Mouse (Mus musculus): ENCODE measurements at regions not wholly inside any gene's neighbourhood (a gene's known extent, or its start where the extent isn't known, plus 50 kb on each side); places are given as distances from the start of the nearest gene placed in this dataset.
A peak's percentile ranks its signal among the peaks of the same experiment; 100 is the strongest.

DNA sequence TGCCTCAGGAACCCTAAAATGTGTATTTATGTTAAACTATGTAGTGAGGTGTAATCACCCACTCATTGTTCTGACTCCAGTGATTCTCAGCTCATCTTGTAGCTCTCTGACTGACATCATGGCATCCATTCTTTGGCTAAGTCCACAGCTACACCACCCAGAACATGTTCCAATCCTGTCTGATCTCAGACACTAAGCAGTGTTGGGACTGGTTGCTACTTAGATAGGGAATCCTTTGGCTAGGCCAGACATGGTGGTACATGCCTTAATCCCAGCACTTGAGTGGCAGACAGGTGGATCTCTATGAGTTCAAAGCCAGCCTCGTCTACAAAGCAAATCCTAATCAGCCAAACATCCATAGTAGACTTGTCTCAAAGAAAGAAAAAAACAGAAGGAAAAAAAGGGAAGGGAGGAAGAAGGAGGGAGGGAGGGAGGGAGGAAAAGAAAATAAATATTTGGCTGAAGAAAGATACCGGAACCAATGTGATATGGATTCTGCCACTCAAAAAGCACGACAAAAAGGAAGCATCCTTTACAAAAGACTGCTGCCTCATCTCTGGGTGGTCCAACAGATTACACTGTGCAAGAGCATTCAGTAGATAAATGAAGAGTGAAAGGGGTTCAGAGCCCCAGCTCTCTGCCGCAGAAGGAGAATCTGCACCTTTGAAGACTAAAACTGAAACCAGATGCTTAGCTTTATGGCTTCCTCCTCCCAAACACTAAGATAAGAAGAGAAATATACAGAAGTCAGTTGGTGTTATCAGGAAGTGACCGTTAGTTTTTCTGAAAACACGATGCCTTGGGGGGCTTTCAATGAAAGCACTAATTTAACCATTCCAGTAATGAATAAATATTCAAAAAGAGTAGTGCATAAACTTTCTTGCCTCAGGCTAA lies 51.5 kb upstream of the Med13 start:
- Histone ChIP-seq H3K9ac (no peak overlapping the region), H3K36me3 (no peaks in the 10 kb centered on the region), H3K4me2 (replicated peaks) (no peak overlapping the region), H3K9me3 (replicated peaks) (no peaks in the 10 kb centered on the region), H3K27ac (replicated peaks) (no peak overlapping the region), H3K4me3 (replicated peaks) (no peak overlapping the region), H3K27me3 (no peaks in the 10 kb centered on the region), H3K4me1 (peaks cover 12% of the 10 kb centered on the region; the same call in 1 of the 2 replicates)
- WGBS, result 40% methylated on average over 6 of the region's 6 CpGs
- no peak for ATAC-seq (ENCODE audit: insufficient number of reproducible peaks, low FRiP score, low TSS enrichment, low read depth)

DNA sequence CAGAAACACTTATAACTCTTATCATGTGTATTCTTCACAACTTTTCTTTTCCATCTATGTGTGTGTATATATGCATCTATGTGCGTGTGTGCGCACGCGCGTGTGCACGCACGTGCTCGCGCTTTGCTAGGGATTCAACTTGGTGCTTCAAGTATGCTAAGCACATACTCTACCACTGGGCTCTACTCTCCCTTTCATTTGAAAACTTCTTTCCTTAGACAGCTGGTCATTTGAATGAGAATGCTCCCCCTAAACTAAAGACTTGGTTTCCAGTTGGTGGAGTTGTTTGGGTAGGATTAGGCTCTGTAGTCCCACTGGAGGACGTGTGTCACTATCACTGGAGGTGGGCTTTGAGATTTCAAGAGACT lies 52.2 kb upstream of the Med13 start:
- no peak overlapping the region for H3K9ac ChIP-seq
- no peak overlapping the region for H3K27ac ChIP-seq (replicated peaks)
- H3K4me1 ChIP-seq, result peaks cover 9% of the 10 kb centered on the region; the same call in 1 of the 2 replicates
- H3K9me3 ChIP-seq (replicated peaks), result no peaks in the 10 kb centered on the region
- no peaks in the 10 kb centered on the region for H3K27me3 ChIP-seq
- no peak for ATAC-seq (ENCODE audit: insufficient number of reproducible peaks, low FRiP score, low TSS enrichment, low read depth)
- H3K4me3 ChIP-seq (replicated peaks), result no peak overlapping the region
- no peaks in the 10 kb centered on the region for H3K36me3 ChIP-seq
- H3K4me2 ChIP-seq (replicated peaks), result no peak overlapping the region
- 89% methylated on average over 10 of the region's 10 CpGs for WGBS

DNA sequence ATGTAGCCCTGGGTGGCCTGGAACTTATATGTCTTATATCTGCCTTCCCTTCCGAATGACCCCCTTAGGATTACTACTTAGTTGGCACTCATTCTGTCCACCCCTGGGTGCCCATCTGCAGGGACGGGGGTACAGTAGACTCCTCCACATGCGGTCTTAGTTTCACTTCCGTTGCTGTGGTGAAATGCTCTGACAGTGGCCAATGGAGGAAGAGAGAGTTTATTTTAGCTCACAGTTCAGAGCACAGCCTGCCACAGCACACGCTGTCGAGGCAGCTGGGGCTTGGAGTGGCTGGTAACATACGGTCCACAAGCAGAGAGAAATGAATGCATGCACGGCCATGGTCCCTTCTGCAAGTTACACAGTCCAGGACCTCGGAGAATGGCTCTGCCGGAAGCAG lies 53.1 kb upstream of the Med13 start:
- WGBS, result 76% methylated on average over 10 of the region's 10 CpGs
- no peak overlapping the region for H3K27ac ChIP-seq (replicated peaks)
- H3K4me3 ChIP-seq (replicated peaks), result no peak overlapping the region
- H3K9me3 ChIP-seq (replicated peaks), result no peaks in the 10 kb centered on the region
- no peaks in the 10 kb centered on the region for H3K36me3 ChIP-seq
- ATAC-seq (ENCODE audit: insufficient number of reproducible peaks, low FRiP score, low TSS enrichment, low read depth), result no peak
- H3K27me3 ChIP-seq, result no peaks in the 10 kb centered on the region
- peaks cover 8% of the 10 kb centered on the region; the same call in 1 of the 2 replicates for H3K4me1 ChIP-seq
- no peak overlapping the region for H3K4me2 ChIP-seq (replicated peaks)
- H3K9ac ChIP-seq, result no peak overlapping the region

DNA sequence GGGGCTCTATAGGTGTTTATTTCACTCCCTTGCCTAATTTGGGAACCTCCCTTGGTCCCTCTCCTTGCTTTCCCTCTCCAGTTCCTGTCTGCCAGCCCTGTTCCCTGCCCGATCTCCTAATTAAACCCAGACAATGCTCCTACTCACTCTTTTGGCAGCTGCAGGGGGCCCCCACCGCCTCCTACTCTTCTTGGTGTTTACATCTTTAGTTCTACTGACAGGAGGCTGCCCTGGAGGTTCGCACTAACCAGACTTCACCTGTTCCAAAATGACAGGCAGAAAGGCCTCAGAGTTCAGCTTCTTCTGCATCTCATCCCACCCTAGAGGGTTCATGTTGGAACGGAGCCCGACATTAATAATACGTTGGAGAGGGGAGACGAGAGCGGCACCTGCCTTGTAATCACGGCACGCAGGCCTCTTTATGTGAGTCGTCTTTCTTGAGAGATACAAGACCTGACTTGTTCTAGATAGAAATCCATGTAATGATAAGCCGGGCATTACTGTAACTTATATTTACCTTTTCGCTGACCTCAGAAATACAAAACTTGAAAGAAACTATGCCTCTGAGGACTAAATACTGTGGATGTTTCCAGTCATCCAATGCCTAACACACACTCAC lies 55.5 kb upstream of the Med13 start:
- Histone ChIP-seq H3K9ac (no peak overlapping the region), H3K27me3 (no peaks in the 10 kb centered on the region), H3K9me3 (replicated peaks) (no peaks in the 10 kb centered on the region), H3K27ac (replicated peaks) (no peak overlapping the region), H3K4me2 (replicated peaks) (peak overlapping the region; percentile 23; the same call in 1 of the 2 replicates), H3K4me3 (replicated peaks) (no peak overlapping the region), H3K36me3 (no peaks in the 10 kb centered on the region), H3K4me1 (peaks cover 8% of the 10 kb centered on the region; the same call in 1 of the 2 replicates)
- peak; percentile 69 for ATAC-seq (ENCODE audit: insufficient number of reproducible peaks, low FRiP score, low TSS enrichment, low read depth)
- WGBS, result 26% methylated on average over 13 of the region's 13 CpGs

DNA sequence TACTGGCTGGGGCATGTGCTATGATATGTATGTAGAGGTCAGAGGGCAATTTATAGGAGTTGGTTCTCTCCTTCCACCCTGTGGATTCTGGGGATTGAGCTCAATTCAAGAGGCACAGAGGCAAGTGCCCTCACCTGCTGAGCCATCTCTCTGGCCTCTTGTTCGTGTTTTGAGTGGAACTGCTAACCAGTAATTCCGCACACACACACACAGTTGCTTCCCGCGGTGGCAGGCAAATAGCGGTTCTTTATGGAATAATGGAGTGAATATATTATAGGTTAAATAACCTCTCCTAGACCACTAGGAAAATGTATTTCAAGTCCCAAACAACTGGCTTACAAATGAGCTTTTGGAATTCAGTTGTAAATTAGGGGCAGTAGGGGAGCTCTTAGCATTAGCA lies 59.1 kb upstream of the Med13 start:
- Histone ChIP-seq H3K27me3 (no peaks in the 10 kb centered on the region), H3K9ac (no peak overlapping the region), H3K4me1 (peaks cover 8% of the 10 kb centered on the region; the same call in 1 of the 2 replicates), H3K36me3 (no peaks in the 10 kb centered on the region), H3K4me2 (replicated peaks) (no peak overlapping the region), H3K4me3 (replicated peaks) (no peak overlapping the region), H3K9me3 (replicated peaks) (no peaks in the 10 kb centered on the region), H3K27ac (replicated peaks) (no peak overlapping the region)
- no peak for ATAC-seq (ENCODE audit: insufficient number of reproducible peaks, low FRiP score, low TSS enrichment, low read depth)
- WGBS, result 68% methylated on average over 5 of the region's 5 CpGs

DNA sequence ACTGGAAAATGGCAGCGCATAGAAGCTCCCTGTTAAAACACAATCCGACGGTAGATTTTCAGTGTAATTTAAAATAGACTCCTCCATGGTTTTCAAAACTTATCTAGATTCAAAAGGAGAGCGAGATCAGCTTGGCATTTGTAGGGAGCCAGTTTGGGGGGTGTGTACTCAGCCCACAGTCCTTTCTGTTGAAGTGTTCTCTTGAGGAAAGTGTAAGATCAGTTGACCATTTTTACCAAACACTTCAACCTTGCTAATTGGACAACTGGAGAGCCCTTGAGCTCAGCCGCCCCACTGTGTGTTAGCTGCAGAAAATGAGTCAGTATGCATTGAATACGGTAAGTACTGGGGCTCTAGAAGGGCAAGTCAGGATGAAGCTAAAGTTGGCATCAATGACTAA lies 59.8 kb upstream of the Med13 start:
- H3K4me3 ChIP-seq (replicated peaks), result no peak overlapping the region
- no peaks in the 10 kb centered on the region for H3K27me3 ChIP-seq
- H3K4me1 ChIP-seq, result peaks cover 8% of the 10 kb centered on the region; the same call in 1 of the 2 replicates
- ATAC-seq (ENCODE audit: insufficient number of reproducible peaks, low FRiP score, low TSS enrichment, low read depth), result no peak
- no peaks in the 10 kb centered on the region for H3K36me3 ChIP-seq
- H3K9ac ChIP-seq, result no peak overlapping the region
- H3K4me2 ChIP-seq (replicated peaks), result no peak overlapping the region
- WGBS, result 73% methylated on average over 6 of the region's 6 CpGs
- no peaks in the 10 kb centered on the region for H3K9me3 ChIP-seq (replicated peaks)
- H3K27ac ChIP-seq (replicated peaks), result no peak overlapping the region

DNA sequence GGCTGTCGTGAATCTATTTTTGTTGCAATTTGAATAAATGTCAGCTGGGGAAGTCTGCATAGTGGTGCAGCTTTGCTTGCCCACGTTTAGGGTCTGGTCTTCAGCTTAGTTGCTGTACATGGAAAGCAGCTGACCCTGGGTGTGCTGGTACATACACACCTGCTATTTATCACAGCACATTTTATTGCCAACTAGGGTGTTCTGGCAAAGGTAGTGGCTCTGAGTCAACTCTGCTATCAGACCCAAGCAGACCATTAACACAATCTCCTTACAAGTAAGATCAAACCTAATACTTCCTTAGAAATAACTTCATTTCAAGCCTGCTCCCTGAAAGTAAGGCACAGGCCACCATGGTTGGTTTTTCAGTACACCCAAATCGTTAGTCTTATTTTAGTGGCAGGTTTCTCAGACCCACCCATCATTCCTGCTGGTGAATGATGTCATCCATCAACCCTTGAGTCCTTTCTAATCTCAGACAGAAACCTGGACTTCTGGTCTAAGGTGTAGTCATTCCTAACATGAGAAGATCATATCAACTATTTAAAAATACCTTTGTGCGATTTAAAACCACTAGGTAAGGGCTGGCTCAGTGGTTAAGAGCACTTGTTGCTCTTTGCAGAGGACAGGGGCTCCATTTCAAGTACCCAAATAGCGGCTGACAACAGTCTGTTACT lies 62.5 kb upstream of the Med13 start:
- H3K27me3 ChIP-seq, result no peaks in the 10 kb centered on the region
- ATAC-seq (ENCODE audit: insufficient number of reproducible peaks, low FRiP score, low TSS enrichment, low read depth), result no peak
- H3K4me1 ChIP-seq, result no peaks in the 10 kb centered on the region
- no peaks in the 10 kb centered on the region for H3K36me3 ChIP-seq
- no peak overlapping the region for H3K4me2 ChIP-seq (replicated peaks)
- H3K9me3 ChIP-seq (replicated peaks), result no peaks in the 10 kb centered on the region
- H3K27ac ChIP-seq (replicated peaks), result no peak overlapping the region
- WGBS, result 67% methylated on average over 5 of the region's 5 CpGs
- no peak overlapping the region for H3K9ac ChIP-seq
- H3K4me3 ChIP-seq (replicated peaks), result no peak overlapping the region

DNA sequence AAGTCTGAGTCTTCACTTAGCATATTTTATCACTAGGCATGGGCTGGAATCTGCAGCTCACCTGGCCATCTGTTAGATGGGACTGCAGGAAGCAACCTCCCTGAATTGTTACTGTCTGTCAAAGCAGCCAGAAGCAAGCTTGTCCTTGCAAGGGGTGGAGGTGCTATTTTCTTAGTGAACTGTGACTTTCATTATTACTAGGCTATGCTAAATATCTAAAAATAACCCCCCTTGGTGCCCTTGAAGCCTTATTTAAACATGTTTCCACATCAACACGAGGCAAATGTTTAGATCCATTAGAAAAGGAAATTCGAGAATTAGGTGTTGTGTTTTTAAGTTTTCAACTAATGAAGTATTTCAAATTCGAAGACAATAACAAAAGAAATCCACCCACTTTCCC lies 55.5 kb upstream of the Rnft1 start:
- no peak for ATAC-seq (ENCODE audit: insufficient number of reproducible peaks, low FRiP score, low TSS enrichment, low read depth)
- H3K36me3 ChIP-seq, result no peaks in the 10 kb centered on the region
- WGBS, result 58% methylated on average over 3 of the region's 3 CpGs
- no peak overlapping the region for H3K27ac ChIP-seq (replicated peaks)
- H3K4me1 ChIP-seq, result no peaks in the 10 kb centered on the region
- no peak overlapping the region for H3K4me3 ChIP-seq (replicated peaks)
- no peaks in the 10 kb centered on the region for H3K27me3 ChIP-seq
- no peak overlapping the region for H3K4me2 ChIP-seq (replicated peaks)
- no peaks in the 10 kb centered on the region for H3K9me3 ChIP-seq (replicated peaks)
- no peak overlapping the region for H3K9ac ChIP-seq

DNA sequence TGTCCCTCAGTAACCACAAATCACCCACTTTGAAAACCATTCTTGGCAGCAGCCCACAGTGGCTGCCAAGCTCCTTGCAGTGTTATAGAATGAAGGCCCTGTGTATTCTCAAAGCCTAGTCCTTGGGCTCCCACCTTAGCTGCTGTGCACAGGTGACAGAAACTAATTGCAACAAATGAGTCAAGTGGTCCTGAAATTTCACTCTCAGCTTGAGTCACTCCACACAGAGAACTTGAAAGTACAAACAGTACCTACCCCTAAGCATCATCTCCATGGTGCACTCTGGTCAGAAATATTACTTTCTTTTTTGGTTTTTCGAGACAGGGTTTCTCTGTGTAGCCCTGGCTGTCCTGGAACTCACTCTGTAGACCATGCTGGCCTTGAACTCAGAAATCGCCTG lies 54.2 kb upstream of the Rnft1 start:
- H3K4me3 ChIP-seq (replicated peaks), result no peak overlapping the region
- H3K27ac ChIP-seq (replicated peaks), result no peak overlapping the region
- no peak overlapping the region for H3K9ac ChIP-seq
- WGBS, result 87% methylated on average over 2 of the region's 2 CpGs
- no peaks in the 10 kb centered on the region for H3K27me3 ChIP-seq
- no peaks in the 10 kb centered on the region for H3K36me3 ChIP-seq
- H3K4me1 ChIP-seq, result no peaks in the 10 kb centered on the region
- ATAC-seq (ENCODE audit: insufficient number of reproducible peaks, low FRiP score, low TSS enrichment, low read depth), result no peak
- no peaks in the 10 kb centered on the region for H3K9me3 ChIP-seq (replicated peaks)
- no peak overlapping the region for H3K4me2 ChIP-seq (replicated peaks)

DNA sequence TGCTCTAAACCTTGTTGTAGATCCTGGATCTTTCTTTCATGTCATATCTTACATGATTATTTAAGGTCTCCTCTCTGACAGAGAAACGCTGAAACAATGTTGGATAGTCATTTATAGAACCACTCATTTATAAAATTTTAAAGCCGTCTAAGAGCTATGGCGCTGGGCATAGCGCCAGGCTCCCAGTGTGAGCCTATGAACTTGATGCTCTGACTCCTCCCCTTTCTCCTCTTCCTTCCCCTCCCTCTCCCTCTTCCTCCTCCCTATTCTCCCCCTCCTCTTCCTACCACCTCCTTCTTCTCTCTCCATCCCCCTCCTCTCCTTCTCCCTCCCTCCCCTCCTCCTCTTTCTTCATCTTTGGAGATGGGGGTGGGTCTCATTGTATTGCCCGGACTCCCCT lies 52.9 kb upstream of the Rnft1 start:
- Histone ChIP-seq H3K27ac (replicated peaks) (no peak overlapping the region), H3K27me3 (no peaks in the 10 kb centered on the region), H3K4me1 (no peaks in the 10 kb centered on the region), H3K36me3 (no peaks in the 10 kb centered on the region), H3K4me3 (replicated peaks) (no peak overlapping the region), H3K9me3 (replicated peaks) (no peaks in the 10 kb centered on the region), H3K4me2 (replicated peaks) (no peak overlapping the region), H3K9ac (no peak overlapping the region)
- ATAC-seq (ENCODE audit: insufficient number of reproducible peaks, low FRiP score, low TSS enrichment, low read depth), result no peak
- WGBS, result 77% methylated on average over 5 of the region's 5 CpGs

DNA sequence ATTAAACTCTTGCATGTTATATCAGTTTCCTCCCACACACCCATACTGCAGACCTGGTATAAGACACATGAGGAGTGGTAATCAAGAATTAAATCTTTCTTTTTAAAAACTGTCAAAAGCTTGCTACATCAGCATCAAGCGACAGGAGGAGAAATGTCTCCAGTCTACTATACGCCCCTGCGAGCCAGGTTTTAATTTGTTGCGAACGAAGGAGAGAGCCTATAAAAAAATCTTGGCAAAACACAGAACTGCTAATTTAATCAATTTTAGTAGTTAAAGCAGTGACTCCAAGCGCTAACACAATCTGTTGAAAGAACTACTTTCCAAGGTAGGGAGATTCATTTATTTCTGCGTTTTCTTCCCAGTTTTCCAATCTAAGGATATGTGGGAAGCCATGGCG lies 50.4 kb upstream of the Rnft1 start:
- H3K9me3 ChIP-seq (replicated peaks), result no peaks in the 10 kb centered on the region
- no peak overlapping the region for H3K27ac ChIP-seq (replicated peaks)
- H3K36me3 ChIP-seq, result no peaks in the 10 kb centered on the region
- no peak for ATAC-seq (ENCODE audit: insufficient number of reproducible peaks, low FRiP score, low TSS enrichment, low read depth)
- H3K4me3 ChIP-seq (replicated peaks), result no peak overlapping the region
- H3K9ac ChIP-seq, result no peak overlapping the region
- WGBS, result 73% methylated on average over 8 of the region's 8 CpGs
- H3K4me2 ChIP-seq (replicated peaks), result no peak overlapping the region
- no peaks in the 10 kb centered on the region for H3K27me3 ChIP-seq
- H3K4me1 ChIP-seq, result no peaks in the 10 kb centered on the region
